Mouse (Mus musculus): Measurements from ENCODE around the gene Lysmd4.
A peak's percentile ranks its signal among the peaks of the same experiment; 100 is the strongest.

DNA sequence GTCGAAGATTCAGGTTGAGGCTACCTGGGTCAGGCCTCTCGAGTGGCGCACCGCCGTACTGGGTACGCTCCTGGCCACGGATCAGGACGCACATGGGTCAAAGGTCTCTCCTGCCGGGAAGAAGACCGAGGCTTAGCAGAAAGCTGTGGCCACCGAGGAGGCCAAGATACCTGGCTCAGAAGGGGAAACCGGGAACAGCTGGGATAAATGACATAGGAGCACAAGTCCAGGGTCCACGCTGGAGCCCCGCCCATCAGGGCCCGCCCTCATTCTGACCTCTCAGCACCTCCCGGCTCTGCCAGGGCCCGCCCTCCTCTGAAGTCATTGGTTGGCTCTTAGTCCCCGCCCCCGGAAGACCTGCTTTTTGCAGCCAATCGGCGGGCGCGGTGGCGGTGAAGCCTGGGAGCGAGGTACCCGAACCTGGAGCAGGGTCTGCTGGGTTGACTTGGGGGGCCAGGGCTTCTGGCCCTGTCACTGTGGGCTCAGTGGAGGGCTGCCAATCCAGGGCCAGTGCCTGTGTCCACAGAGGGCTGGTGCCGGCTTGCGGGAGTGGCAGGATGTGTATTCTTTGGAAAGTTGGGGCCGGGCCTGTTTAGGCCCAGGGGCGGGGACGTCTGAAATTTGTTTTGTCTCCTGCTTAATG is at the start of gene Lysmd4:
- TF ChIP-seq POLR2A (IDR thresholded peaks at IDR 0.05; ENCODE audit: borderline replicate concordance, extremely low read depth, low read depth, low read length) (peak; percentile 44; the same call in 1 of the 2 replicates), CTCF (IDR thresholded peaks at IDR 0.05; ENCODE audit: insufficient read depth, low read length) (no peak)
